Mouse (Mus musculus) ES-E14 (cell line): ENCODE data around the gene Rhbdf1. TPM values are rescaled to one million over a fixed set of nuclear protein-coding genes. Genes with fewer than 3 reads are reported as not detected.

Experiments
- DNase-seq: peaks from one replicate; pipeline ENCODE4 v3.0.0-alpha.2; 2013; ENCODE audit warnings: low read depth, low spot score
- H3K27ac ChIP-seq: 2 replicates; pipeline ENCODE4 v1.5.1; 2012; ENCODE audit warnings: low read depth, mild to moderate bottlenecking, low read length, moderate library complexity, mixed read lengths; ENCODE audit not compliant: poor library complexity, insufficient read depth, severe bottlenecking
- H3K36me3 ChIP-seq: 2 replicates; pipeline ENCODE4 v1.6.1; 2012; ENCODE audit warnings: mild to moderate bottlenecking, low read length, moderate library complexity, mixed read lengths; ENCODE audit not compliant: control insufficient read depth, poor library complexity, insufficient read depth, severe bottlenecking
- H3K4me1 ChIP-seq, 2 experiments: fragments of 150-350 bp in 1 of 2; sonication (generic) in 1 of 2; 2 replicates each; pipeline ENCODE4 v1.6.1; 2012; ENCODE audit warnings: low read length in 2 of 2, mild to moderate bottlenecking in 1 of 2, mixed read lengths in 1 of 2; ENCODE audit not compliant: control insufficient read depth in 2 of 2, insufficient read depth in 2 of 2, poor library complexity in 1 of 2
- H3K4me3 ChIP-seq, 2 experiments: fragments of 150-350 bp in 1 of 2; sonication (generic) in 1 of 2; 2 replicates each; pipeline ENCODE4 v1.5.1; 2012; ENCODE audit warnings: low read length in 2 of 2, low read depth in 1 of 2, mild to moderate bottlenecking in 1 of 2, mixed read lengths in 1 of 2; ENCODE audit not compliant: insufficient read depth in 1 of 2, poor library complexity in 1 of 2, severe bottlenecking in 1 of 2
- H3K9ac ChIP-seq: 2 replicates; pipeline ENCODE4 v1.6.1; 2012; ENCODE audit warnings: low read depth, mild to moderate bottlenecking, low read length, mixed read lengths; ENCODE audit not compliant: poor library complexity, insufficient read depth, severe bottlenecking
- H3K9me3 ChIP-seq: fragments of 150-350 bp; sonication (generic); 2 replicates; pipeline ENCODE4 v1.6.1; 2012; ENCODE audit warnings: low read depth, mild to moderate bottlenecking, low read length; ENCODE audit not compliant: control insufficient read depth, insufficient read depth
- CHD2 ChIP-seq: IDR thresholded peaks from 2 replicates; pipeline ENCODE4 v1.6.1; 2014; ENCODE audit warnings: mild to moderate bottlenecking, low read depth, low read length, inconsistent platforms
- HCFC1 ChIP-seq: IDR thresholded peaks from 2 replicates; pipeline ENCODE4 v1.6.1; 2012; ENCODE audit warnings: low read length, inconsistent platforms, borderline replicate concordance; ENCODE audit not compliant: insufficient read depth
- MAFK ChIP-seq: IDR thresholded peaks from 2 replicates; pipeline ENCODE4 v1.6.1; 2014; ENCODE audit warnings: mild to moderate bottlenecking, low read depth, low read length, inconsistent platforms; ENCODE audit not compliant: insufficient read depth
- ZC3H11A ChIP-seq: IDR thresholded peaks from 2 replicates; pipeline ENCODE4 v1.6.1; 2012; ENCODE audit warnings: low read depth, mild to moderate bottlenecking, inconsistent platforms, low read length, borderline replicate concordance
- ZNF384 ChIP-seq: IDR thresholded peaks from 2 replicates; pipeline ENCODE4 v1.6.1; 2012; ENCODE audit warnings: low read depth, low read length, inconsistent platforms
- in situ Hi-C, 2 experiments: fragments of 600-800 bp; cut with MboI; formaldehyde crosslinking; loops; one replicate each; pipeline ENCODE4 v1.15.1; 2025; ENCODE audit warnings: low sequenced_read_pairs in 2 of 2, inconsistent platforms in 1 of 2; ENCODE audit not compliant: unreplicated experiment in 2 of 2
- total RNA-seq: library from RNA; depleted of rRNA; stranded (reverse); fragments of 300-350 nt; gene quantifications from 2 replicates; pipeline ENCODE4 v1.2.3, GENCODE M21; 2012

The Rhbdf1 gene
- total RNA-seq, 1 experiment: 24.8 TPM

DNA sequence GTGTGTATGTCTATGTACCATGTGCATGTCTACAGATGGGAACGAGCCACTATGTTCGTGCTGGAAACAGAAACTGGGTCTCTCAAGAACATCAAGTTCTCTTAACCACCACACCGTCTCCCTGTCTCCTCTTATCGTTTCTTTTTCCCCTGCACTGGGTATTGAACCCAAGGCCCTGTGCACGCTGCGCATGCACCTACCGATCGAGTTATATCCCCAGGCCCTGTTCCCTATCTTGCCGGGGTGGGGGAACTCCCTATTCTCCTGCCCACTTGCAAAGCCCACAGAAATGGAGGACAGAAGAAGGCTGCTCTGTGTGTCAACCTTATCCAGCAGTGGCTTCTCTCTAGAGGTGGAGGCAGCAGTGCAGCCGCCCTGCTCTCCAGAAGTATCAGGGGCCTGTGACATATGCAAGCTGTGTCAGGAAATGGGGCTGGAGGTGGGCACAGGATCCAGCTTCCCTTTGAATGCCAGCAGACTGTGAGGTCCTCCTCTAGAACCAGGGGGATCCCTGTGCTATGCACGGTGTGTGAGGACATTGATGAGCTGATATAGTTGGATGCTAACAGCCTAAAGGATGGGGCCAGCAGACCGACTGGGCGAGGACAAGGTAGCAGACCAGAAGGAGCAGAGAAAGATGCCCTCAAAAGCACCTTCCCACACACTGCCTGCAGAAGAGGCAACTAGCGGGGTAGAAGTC is 23.7 kb downstream of the Rhbdf1 start:
- Histone ChIP-seq H3K36me3 (no peaks in the 10 kb centered on the region), H3K4me3 (no peak overlapping the region), H3K9ac (no peak overlapping the region), H3K27ac (no peak overlapping the region), H3K4me1 (peaks cover 0 to 3% of the 10 kb centered on the region in 2 experiments; a peak in 1 of 4 replicates), H3K9me3 (no peaks in the 10 kb centered on the region)
- no peak for DNase-seq
- no peak for TF ChIP-seq ZNF384
- TF ChIP-seq MAFK: no peak
- TF ChIP-seq ZC3H11A: no peak
- in situ Hi-C loops: no loop called here

DNA sequence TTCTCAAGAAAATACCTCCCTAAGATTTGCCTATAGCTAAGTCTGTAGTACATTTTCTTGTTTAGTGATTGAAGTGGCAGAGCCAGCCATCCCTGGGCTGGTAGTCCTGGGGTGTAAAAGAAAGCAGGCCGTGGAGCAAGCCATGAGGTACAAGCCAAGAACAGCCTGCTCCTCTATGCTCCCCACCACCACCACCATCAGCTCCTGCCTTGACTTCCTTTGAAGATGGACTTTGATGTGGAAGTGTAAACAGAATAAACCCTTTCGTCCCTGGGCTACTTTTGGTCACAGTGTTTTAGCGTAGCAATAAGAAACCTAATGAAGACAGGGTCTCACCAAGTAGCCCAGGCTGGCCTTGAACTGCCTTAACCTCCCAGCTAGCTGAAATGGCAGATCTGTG is 24.3 kb downstream of the Rhbdf1 start:
- Histone ChIP-seq H3K4me1 (peaks cover 0 to 3% of the 10 kb centered on the region in 2 experiments; a peak in 1 of 4 replicates), H3K4me3 (no peak overlapping the region), H3K27ac (no peak overlapping the region), H3K9ac (no peak overlapping the region), H3K9me3 (no peaks in the 10 kb centered on the region), H3K36me3 (no peaks in the 10 kb centered on the region)
- TF ChIP-seq ZNF384 (no peak), ZC3H11A (no peak), HCFC1 (no peak), CHD2 (no peak), MAFK (no peak)
- no peak for DNase-seq
- in situ Hi-C loops: no loop called here

DNA sequence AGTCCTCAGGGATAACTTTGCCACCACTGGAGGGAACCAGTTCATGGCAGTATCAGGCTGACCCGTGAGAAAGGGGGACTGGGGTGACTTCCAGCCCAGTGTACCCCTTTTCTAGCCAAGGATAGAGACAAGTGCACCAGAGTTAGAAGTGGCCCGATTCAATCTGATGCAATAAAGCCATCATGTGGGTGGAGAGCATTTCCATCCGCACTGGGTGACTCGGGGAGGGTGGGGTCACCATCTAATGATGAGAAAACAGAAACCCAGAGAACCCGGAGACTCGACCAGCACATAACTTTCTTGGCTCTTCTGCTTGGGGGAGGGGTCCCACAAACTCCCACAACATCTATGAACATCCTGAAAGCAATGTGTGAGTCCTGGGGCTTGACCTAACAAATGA is 25.4 kb downstream of the Rhbdf1 start:
- in situ Hi-C loops: no loop called here
- Histone ChIP-seq H3K9ac (no peak overlapping the region), H3K36me3 (no peaks in the 10 kb centered on the region), H3K4me3 (no peak overlapping the region), H3K9me3 (no peaks in the 10 kb centered on the region), H3K27ac (no peak overlapping the region), H3K4me1 (peaks cover 0 to 3% of the 10 kb centered on the region in 2 experiments; a peak in 1 of 4 replicates)
- no peak for DNase-seq
- TF ChIP-seq HCFC1: no peak
- TF ChIP-seq MAFK: no peak
- no peak for TF ChIP-seq CHD2
- no peak for TF ChIP-seq ZNF384
- no peak for TF ChIP-seq ZC3H11A

DNA sequence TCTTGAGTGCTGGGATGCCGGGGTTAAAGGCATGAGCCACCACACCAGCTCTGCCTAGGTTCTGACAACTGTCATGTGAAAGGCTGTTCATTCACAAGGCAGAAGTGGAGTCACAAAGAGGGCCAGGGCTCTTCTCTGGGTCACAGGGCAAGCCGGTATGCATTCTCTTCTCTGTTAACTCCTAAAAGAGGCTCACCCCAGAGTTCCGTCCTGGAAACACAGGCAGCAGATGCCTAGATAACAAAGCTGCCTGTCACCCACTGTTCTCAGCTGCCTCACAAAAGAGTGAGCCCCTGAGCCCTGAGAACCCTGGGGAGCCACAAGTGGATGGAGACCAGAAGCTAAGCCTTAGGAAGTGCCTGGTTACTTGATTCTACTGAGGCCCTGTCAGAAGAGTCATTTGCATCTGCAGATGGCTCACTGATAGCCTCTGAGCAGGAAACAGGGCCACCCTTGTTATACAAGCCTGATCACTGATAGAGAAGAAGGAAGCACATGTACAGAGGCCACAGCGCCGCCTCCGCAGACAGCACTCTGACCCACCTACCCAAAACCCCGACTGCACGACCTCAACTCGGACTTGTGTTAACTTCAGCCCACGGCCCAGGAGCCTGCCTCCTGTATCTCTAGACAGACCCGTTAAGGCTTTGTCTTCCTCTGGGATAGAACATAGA is 26.1 kb downstream of the Rhbdf1 start:
- no peak for DNase-seq
- H3K4me3 ChIP-seq: no peak overlapping the region
- in situ Hi-C loops: no loop called here
- H3K27ac ChIP-seq: no peak overlapping the region
- no peak for TF ChIP-seq ZC3H11A
- no peak for TF ChIP-seq MAFK
- TF ChIP-seq HCFC1: no peak
- no peak for TF ChIP-seq ZNF384
- TF ChIP-seq CHD2: no peak
- H3K36me3 ChIP-seq: no peaks in the 10 kb centered on the region
- peaks cover 0 to 3% of the 10 kb centered on the region in 2 experiments; a peak in 1 of 4 replicates for H3K4me1 ChIP-seq
- H3K9ac ChIP-seq: no peak overlapping the region
- H3K9me3 ChIP-seq: no peaks in the 10 kb centered on the region
